Mouse (Mus musculus) forebrain, embryonic 16.5 days (tissue): ENCODE measurements at regions not wholly inside any gene's neighbourhood (a gene's known extent, or its start where the extent isn't known, plus 50 kb on each side); places are given as distances from the start of the nearest gene placed in this dataset.
A peak's percentile ranks its signal among the peaks of the same experiment; 100 is the strongest.

ENCODE experiments used
- ATAC-seq: fragments of 200-750 bp; cut with Nextera tagmentation; 2 replicates; pipeline ENCODE4 v1.8.0; 2017; ENCODE audit warnings: mild to moderate bottlenecking, moderate library complexity
- H3K27ac ChIP-seq: fragments of 300-500 bp; sonication (generic); 2 replicates; pipeline ENCODE4 v1.5.1; 2014; ENCODE audit warnings: low read length, control low read depth
- H3K27me3 ChIP-seq: fragments of 300-500 bp; sonication (generic); replicated peaks from 2 replicates; pipeline ENCODE4 v1.6.1; 2014; ENCODE audit warnings: low read length; ENCODE audit not compliant: control insufficient read depth, insufficient read depth
- H3K36me3 ChIP-seq: fragments of 300-500 bp; sonication (generic); 2 replicates; pipeline ENCODE4 v1.6.1; 2014; ENCODE audit not compliant: control insufficient read depth, insufficient read depth
- H3K4me1 ChIP-seq: fragments of 300-500 bp; sonication (generic); replicated peaks from 2 replicates; pipeline ENCODE4 v1.6.1; 2014; ENCODE audit warnings: low read length; ENCODE audit not compliant: control insufficient read depth, insufficient read depth
- H3K4me2 ChIP-seq: fragments of 300-500 bp; sonication (generic); 2 replicates; pipeline ENCODE4 v1.6.1; 2014; ENCODE audit warnings: mild to moderate bottlenecking, low read length, control low read depth
- H3K4me3 ChIP-seq: fragments of 300-500 bp; sonication (generic); replicated peaks from 2 replicates; pipeline ENCODE4 v1.5.1; 2014; ENCODE audit warnings: mild to moderate bottlenecking, low read length, control low read depth
- H3K9ac ChIP-seq: fragments of 300-500 bp; sonication (generic); replicated peaks from 2 replicates; pipeline ENCODE4 v1.6.1; 2014; ENCODE audit warnings: low read depth, low read length, control low read depth
- H3K9me3 ChIP-seq: fragments of 300-500 bp; sonication (generic); 2 replicates; pipeline ENCODE4 v1.6.1; 2016; ENCODE audit warnings: low read length; ENCODE audit not compliant: control insufficient read depth
- WGBS: fragments of 180-500 bp; shearing (Covaris S2); extraction: QIAGEN DNeasy Blood & Tissue Kit; methylation state at CpG from one replicate; pipeline ENCODE4 v1.1.7; 2014; 5-methylcytosine and 5-hydroxymethylcytosine counted together

DNA sequence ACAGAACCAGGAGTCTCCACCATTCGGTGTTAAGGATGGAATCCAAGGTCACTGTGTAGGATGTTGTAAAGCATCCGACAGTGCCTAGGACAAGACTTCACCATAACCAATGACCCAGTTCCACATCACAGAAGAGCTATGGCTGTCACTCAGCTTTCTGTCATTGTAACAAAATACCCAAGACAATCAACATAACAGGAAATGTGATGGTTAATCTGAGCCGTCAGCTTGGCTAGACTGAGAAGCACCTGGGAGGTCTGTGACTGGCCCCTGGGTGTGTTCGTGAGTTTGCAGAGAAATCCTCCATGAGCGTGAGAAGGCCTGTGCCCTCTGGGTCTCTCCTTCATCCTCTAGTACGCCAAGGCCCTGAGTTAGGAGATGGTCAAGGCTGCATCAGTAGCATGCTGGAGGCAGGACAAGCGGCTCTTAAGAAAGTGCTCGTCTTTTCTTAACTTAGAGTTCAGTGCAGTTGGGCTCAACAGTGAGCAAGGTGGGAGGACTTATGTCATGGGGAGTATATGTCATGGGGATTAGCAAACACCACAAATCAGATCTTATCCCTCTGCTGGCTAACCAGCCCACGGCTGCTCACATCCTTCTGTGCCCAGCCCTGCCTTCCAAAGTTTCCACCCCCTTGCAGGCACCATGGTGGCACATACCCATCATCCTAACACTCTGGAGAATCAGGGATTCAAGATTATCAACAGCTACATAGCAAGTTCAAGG is 57.9 kb upstream of the Adgre5 start:
- no peaks in the 10 kb centered on the region for H3K27me3 ChIP-seq
- H3K4me2 ChIP-seq: no peak overlapping the region
- no peak overlapping the region for H3K4me3 ChIP-seq
- H3K9me3 ChIP-seq: no peaks in the 10 kb centered on the region
- H3K4me1 ChIP-seq: no peaks in the 10 kb centered on the region
- H3K9ac ChIP-seq: no peak overlapping the region
- 88% methylated on average over 9 of the region's 9 CpGs for WGBS
- ATAC-seq: no peak
- H3K27ac ChIP-seq: no peak overlapping the region
- no peaks in the 10 kb centered on the region for H3K36me3 ChIP-seq

DNA sequence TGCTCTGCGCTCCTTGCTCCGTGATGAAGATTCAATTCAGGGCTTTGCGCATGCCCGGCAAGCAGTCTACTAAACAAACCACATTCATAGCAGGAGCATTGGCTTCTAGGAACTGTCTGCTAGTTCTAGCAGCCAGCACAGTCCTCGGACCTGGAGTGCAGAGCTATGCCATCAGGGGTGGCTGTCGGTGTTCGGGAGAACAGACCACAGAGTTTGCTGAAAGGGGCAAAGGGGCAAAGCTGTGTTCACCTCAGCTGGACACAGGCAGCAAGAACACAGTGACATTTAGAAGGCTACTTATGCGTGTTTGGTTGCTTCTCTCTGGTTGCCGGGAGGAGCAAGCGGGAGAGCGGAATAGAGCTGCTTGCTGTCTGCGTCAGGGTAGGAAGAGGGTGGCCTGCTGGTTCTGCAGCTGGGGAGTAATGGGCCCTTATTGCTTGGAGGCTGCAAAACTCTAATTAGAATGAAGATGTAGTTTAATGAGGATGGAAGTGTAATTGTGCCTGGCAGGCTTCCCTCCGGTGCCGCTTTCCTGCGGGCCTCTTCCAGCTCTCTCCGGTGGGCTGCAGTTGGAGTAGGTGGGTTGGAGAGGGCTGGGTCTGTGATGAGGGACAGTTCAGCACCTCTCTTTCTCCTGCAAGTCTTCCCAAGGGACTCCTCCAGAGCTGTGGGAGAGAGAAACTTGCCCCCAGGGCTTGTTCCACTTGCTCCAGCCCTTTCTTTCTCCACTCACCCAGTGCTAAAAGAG is 52.5 kb upstream of the Adgre5 start:
- H3K9ac ChIP-seq: no peak overlapping the region
- H3K4me3 ChIP-seq: no peak overlapping the region
- H3K27me3 ChIP-seq: no peaks in the 10 kb centered on the region
- H3K9me3 ChIP-seq: no peaks in the 10 kb centered on the region
- no peak overlapping the region for H3K27ac ChIP-seq
- H3K36me3 ChIP-seq: no peaks in the 10 kb centered on the region
- no peak overlapping the region for H3K4me2 ChIP-seq
- WGBS: 38% methylated on average over 16 of the region's 16 CpGs
- H3K4me1 ChIP-seq: 0 out of 2 replicates have a peak, but pooled peaks cover 2% of the 10 kb centered on the region
- ATAC-seq: peak; percentile 54
